Mouse (Mus musculus) kidney, embryonic 15.5 days (tissue): ENCODE results near the gene Kif26b. TPM values are rescaled to one million over a fixed set of nuclear protein-coding genes. Genes with fewer than 3 reads are reported as not detected.

Source experiments
- ATAC-seq: fragments of 200-750 bp; cut with Nextera tagmentation; replicated peaks from 2 replicates; pipeline ENCODE4 v1.8.0; 2017; ENCODE audit warnings: moderate TSS enrichment; ENCODE audit not compliant: low FRiP score
- H3K27ac ChIP-seq: fragments of 300-500 bp; sonication (generic); 2 replicates; pipeline ENCODE4 v1.5.1; 2015; ENCODE audit warnings: mild to moderate bottlenecking, inconsistent platforms
- H3K27me3 ChIP-seq: fragments of 300-500 bp; sonication (generic); 2 replicates; pipeline ENCODE4 v1.6.1; 2015; ENCODE audit warnings: inconsistent platforms
- H3K36me3 ChIP-seq: fragments of 300-500 bp; sonication (generic); 2 replicates; pipeline ENCODE4 v1.6.1; 2015; ENCODE audit warnings: inconsistent platforms
- H3K4me1 ChIP-seq: fragments of 300-500 bp; sonication (generic); 2 replicates; pipeline ENCODE4 v1.6.1; 2015; ENCODE audit warnings: inconsistent platforms
- H3K4me2 ChIP-seq: fragments of 300-500 bp; sonication (generic); 2 replicates; pipeline ENCODE4 v1.6.1; 2015; ENCODE audit warnings: moderate library complexity, mild to moderate bottlenecking, inconsistent platforms
- H3K4me3 ChIP-seq: fragments of 300-500 bp; sonication (generic); replicated peaks from 2 replicates; pipeline ENCODE4 v1.5.1; 2015; ENCODE audit warnings: mild to moderate bottlenecking, inconsistent platforms
- H3K9ac ChIP-seq: fragments of 300-500 bp; sonication (generic); 2 replicates; pipeline ENCODE4 v1.6.1; 2015; ENCODE audit warnings: mild to moderate bottlenecking, inconsistent platforms
- H3K9me3 ChIP-seq: fragments of 300-500 bp; sonication (generic); replicated peaks from 2 replicates; pipeline ENCODE4 v1.6.1; 2016; ENCODE audit warnings: inconsistent platforms
- WGBS: fragments of 180-500 bp; shearing (Covaris S2); methylation state at CpG from one replicate; pipeline ENCODE4 v1.1.7; 2015; ENCODE audit warnings: mixed read lengths; 5-methylcytosine and 5-hydroxymethylcytosine counted together
- polyA plus RNA-seq: library from polyadenylated mRNA; unstranded; fragments of >200 nt; fragmentation: Nextera tagmentation; extraction: Ambion mirVana; gene quantifications from 2 replicates; pipeline ENCODE4 v1.2.1, GENCODE M21; 2015

Kif26b gene
- polyA plus RNA-seq, 1 experiment from 2014 or later, result 13.2 TPM

DNA sequence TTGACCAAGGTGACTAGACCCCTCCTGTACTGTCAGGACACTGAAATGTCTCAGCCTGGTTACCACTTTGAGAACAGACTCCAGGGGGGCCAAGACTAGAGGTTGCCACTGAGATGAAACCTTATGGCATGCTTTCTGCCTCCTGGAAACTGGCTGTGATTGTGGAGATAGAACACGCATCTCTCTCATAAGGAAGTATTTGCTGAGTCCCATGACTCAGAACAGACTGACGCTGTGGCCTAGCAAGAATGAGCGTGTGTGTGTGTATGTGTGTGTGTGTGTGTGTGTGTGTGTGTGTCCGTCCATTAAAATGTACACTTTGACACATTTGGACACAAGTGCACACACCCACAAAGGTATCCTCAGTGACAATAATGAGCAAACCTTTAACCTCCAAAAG, 140.0 kb downstream of the Kif26b start:
- peak; percentile 60; the same call in 1 of the 2 replicates for ATAC-seq
- Histone ChIP-seq H3K4me1 (0 out of 2 replicates have a peak, but pooled peaks cover 6% of the 10 kb centered on the region), H3K4me3 (no peak overlapping the region), H3K4me2 (no peak overlapping the region), H3K27ac (peak overlapping the region; percentile 75), H3K27me3 (no peaks in the 10 kb centered on the region; the same call in 1 of the 2 replicates), H3K9ac (no peak overlapping the region), H3K9me3 (no peaks in the 10 kb centered on the region), H3K36me3 (no peaks in the 10 kb centered on the region)
- WGBS, result 73% methylated on average over 4 of the region's 4 CpGs

GRCm38 (mm10) chr1:178673051-178673450, 144.1 kb downstream of the Kif26b start:
- no peak for ATAC-seq
- Histone ChIP-seq H3K36me3 (no peaks in the 10 kb centered on the region), H3K9me3 (no peaks in the 10 kb centered on the region), H3K4me1 (peaks cover 27% of the 10 kb centered on the region), H3K4me2 (no peak overlapping the region), H3K27me3 (peaks cover 5% of the 10 kb centered on the region; the same call in 1 of the 2 replicates), H3K27ac (no peak overlapping the region), H3K4me3 (no peak overlapping the region), H3K9ac (no peak overlapping the region)
- 42% methylated on average over 7 of the region's 7 CpGs for WGBS

DNA sequence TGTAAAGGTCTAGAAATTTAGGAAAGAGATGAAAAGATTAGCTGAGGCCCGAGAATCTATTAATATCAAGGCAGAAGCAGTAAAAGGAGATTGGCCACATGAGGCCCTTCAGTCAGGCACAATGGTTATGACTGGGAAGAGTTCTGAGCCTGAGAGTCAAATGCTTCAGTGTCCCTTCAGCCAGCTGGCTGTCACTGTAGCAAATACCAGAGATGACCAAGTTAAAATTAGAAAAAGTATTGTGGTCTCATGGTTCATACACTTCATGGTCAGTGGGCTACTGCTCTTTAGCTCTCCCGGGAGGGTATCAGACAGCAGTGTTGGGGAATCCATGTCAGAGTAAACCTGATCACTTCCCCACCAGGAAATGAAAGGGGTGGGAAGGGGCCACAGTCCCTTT, 144.6 kb downstream of the Kif26b start:
- peaks cover 31% of the 10 kb centered on the region for H3K4me1 ChIP-seq

DNA sequence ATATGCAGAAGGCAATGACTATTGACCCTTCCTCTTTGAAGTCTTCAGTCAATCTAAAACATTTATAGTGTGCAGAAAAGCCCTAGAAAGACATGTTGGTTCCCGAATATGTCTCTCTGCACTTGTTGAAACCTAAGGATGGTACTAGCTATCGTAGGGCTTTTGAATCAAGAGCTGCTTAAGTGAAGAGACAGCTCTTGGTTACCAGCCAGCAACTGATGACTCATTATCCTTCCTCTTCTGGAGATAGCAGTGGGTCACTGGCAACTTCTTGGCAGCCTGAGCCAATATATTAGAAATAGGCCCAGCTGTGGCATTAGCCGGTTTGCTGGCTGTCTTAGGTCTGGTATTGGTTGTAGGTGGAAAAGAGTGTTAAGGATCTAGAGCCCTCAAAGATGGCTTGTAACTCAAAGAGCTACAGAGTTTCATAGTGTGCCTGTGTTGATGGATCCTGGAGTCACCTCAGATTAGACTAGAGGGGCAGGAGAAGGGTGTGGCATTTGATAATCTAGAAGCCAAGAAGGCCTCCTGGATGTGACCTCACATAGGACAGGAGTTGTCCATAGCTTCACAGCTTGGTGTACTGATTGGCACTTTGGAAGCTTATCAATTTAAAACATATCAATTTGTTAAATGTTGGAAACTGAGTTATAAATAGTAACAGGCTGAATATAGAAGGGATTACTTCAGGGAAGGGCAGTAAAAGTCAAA, 146.8 kb downstream of the Kif26b start:
- WGBS, result 80% methylated on average over 3 of the region's 3 CpGs
- no peaks in the 10 kb centered on the region for H3K9me3 ChIP-seq
- H3K36me3 ChIP-seq, result no peaks in the 10 kb centered on the region
- H3K27ac ChIP-seq, result no peak overlapping the region
- no peak for ATAC-seq
- H3K4me2 ChIP-seq, result no peak overlapping the region
- H3K27me3 ChIP-seq, result peaks cover 12% of the 10 kb centered on the region
- H3K4me1 ChIP-seq, result peaks cover 31% of the 10 kb centered on the region
- H3K4me3 ChIP-seq, result no peak overlapping the region
- H3K9ac ChIP-seq, result no peak overlapping the region

More for the DNA sequence above, 144.6 kb downstream of the Kif26b start:
- no peak for ATAC-seq
- 58% methylated on average over 2 of the region's 2 CpGs for WGBS
- H3K27me3 ChIP-seq, result peaks cover 5% of the 10 kb centered on the region; the same call in 1 of the 2 replicates
- H3K36me3 ChIP-seq, result no peaks in the 10 kb centered on the region
- no peak overlapping the region for H3K9ac ChIP-seq
- no peak overlapping the region for H3K4me3 ChIP-seq
- H3K4me2 ChIP-seq, result no peak overlapping the region
- no peaks in the 10 kb centered on the region for H3K9me3 ChIP-seq
- no peak overlapping the region for H3K27ac ChIP-seq

GRCm38 (mm10) chr1:178677160-178677559, 148.2 kb downstream of the Kif26b start:
- H3K9ac ChIP-seq, result no peak overlapping the region
- peaks cover 12% of the 10 kb centered on the region for H3K27me3 ChIP-seq
- H3K9me3 ChIP-seq, result no peaks in the 10 kb centered on the region
- peaks cover 31% of the 10 kb centered on the region for H3K4me1 ChIP-seq
- H3K4me2 ChIP-seq, result no peak overlapping the region
- peak overlapping the region; percentile 66 for H3K27ac ChIP-seq
- peak; percentile 92 for ATAC-seq
- 19% methylated on average over 12 of the region's 12 CpGs for WGBS
- no peak overlapping the region for H3K4me3 ChIP-seq
- H3K36me3 ChIP-seq, result no peaks in the 10 kb centered on the region

DNA sequence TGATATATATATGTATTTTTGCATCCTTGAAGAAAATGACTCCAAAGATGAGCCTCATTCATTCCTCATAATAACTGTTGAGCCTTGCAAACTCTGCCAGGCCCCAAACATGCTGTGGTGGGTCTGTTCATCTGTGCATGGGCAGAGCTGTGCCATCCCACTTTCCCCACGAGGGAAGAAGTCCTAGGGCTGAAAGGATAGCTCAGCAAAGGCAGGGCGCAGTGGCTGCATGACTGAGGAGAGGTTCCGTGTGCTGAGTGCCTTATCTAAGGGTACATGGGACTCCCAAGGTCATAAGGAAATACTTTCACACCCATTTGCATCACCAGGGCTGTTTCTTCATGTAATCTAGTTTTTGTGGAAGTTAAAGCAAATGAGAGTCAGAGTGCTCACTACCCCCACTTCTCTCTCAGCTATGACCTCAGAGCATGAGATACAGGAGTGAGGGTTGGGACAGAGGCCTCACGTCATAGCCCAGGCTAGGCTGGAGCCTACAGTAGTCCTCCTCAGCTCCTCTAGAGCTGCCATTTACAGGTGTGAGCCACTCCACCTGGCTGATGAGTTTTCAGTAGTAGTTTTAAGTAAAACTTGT, 148.8 kb downstream of the Kif26b start:
- Histone ChIP-seq H3K9me3 (no peaks in the 10 kb centered on the region), H3K27me3 (peaks cover 12% of the 10 kb centered on the region), H3K9ac (no peak overlapping the region), H3K27ac (peak overlapping the region; percentile 66), H3K4me2 (no peak overlapping the region), H3K4me3 (no peak overlapping the region), H3K4me1 (peaks cover 31% of the 10 kb centered on the region), H3K36me3 (no peaks in the 10 kb centered on the region)
- WGBS, result 46% methylated on average over 4 of the region's 4 CpGs
- ATAC-seq, result peak; percentile 57

DNA sequence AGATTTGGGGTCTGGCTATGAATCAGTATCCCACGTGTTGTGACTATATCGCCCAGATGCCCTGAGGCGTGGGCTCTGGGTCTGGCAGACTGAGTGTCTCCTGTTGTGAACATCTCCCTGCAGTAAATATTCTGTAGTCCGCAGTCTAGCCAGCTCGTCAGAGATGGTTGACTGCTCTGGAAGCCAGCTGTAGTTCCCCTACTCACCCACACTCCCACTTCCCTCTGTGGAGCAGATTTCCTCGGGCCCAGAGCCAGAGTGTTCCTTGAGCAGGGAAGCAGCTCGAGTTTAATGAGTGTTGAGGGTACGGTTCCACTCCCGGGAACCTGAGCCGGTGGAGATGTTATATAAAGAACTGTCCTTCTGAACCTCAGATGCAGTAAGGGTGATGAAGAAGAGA, 154.7 kb downstream of the Kif26b start:
- Histone ChIP-seq H3K9me3 (no peaks in the 10 kb centered on the region), H3K4me2 (0 out of 2 replicates have a peak overlapping the region, but pooled peaks have one; percentile 22), H3K27me3 (peaks cover 7% of the 10 kb centered on the region; the same call in 1 of the 2 replicates), H3K27ac (peak overlapping the region; percentile 73), H3K36me3 (peaks cover 3% of the 10 kb centered on the region; the same call in 1 of the 2 replicates), H3K4me1 (peaks cover 38% of the 10 kb centered on the region), H3K4me3 (no peak overlapping the region), H3K9ac (no peak overlapping the region)
- ATAC-seq, result peak; percentile 92
- WGBS, result 17% methylated on average over 10 of the region's 10 CpGs

- Histone ChIP-seq H3K4me3 (no peak overlapping the region), H3K4me1 (peaks cover 38% of the 10 kb centered on the region), H3K27me3 (no peaks in the 10 kb centered on the region), H3K36me3 (peaks cover 3% of the 10 kb centered on the region; the same call in 1 of the 2 replicates), H3K4me2 (no peak overlapping the region), H3K9ac (no peak overlapping the region), H3K27ac (peak overlapping the region; percentile 73), H3K9me3 (no peaks in the 10 kb centered on the region)
- ATAC-seq, result no peak
- WGBS, result 69% methylated on average over 8 of the region's 8 CpGs
These were observed 156.2 kb downstream of the Kif26b start for GRCm38 (mm10) chr1:178684991-178685680.

DNA sequence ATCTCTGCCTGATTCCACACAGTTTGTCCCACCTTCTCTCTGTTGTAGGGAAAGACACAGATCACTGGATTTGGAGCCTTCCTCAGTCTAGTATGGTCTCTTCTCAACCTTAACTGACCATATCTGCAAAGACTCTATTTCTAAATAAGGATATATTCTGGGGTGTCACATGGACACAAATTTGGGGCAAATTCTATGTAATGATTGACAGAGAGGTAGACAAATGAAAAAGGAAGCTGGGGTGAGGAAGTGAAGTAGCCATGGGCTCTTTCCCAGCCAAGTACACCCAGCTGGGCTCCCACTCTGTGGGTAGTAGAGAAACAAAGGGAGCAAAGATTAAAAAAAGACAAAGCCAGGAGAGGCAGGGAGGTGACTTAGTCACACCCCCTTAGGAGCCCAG, 158.0 kb downstream of the Kif26b start:
- H3K9me3 ChIP-seq, result no peaks in the 10 kb centered on the region
- peaks cover 38% of the 10 kb centered on the region for H3K4me1 ChIP-seq
- peaks cover 3% of the 10 kb centered on the region; the same call in 1 of the 2 replicates for H3K36me3 ChIP-seq
- no peak overlapping the region for H3K27ac ChIP-seq
- H3K27me3 ChIP-seq, result no peaks in the 10 kb centered on the region
- H3K4me2 ChIP-seq, result no peak overlapping the region
- no peak for ATAC-seq
- no peak overlapping the region for H3K9ac ChIP-seq
- H3K4me3 ChIP-seq, result no peak overlapping the region

- Histone ChIP-seq H3K4me3 (no peak overlapping the region), H3K9me3 (no peaks in the 10 kb centered on the region), H3K36me3 (peaks cover 3% of the 10 kb centered on the region; the same call in 1 of the 2 replicates), H3K27ac (no peak overlapping the region), H3K9ac (no peak overlapping the region), H3K4me1 (peaks cover 20% of the 10 kb centered on the region), H3K27me3 (no peaks in the 10 kb centered on the region), H3K4me2 (no peak overlapping the region)
- whole genome bisulfite sequencing, result 63% methylated on average over 4 of the region's 4 CpGs
- no peak for ATAC-seq
These were observed 160.6 kb downstream of the Kif26b start for GRCm38 (mm10) chr1:178689512-178689911.

DNA sequence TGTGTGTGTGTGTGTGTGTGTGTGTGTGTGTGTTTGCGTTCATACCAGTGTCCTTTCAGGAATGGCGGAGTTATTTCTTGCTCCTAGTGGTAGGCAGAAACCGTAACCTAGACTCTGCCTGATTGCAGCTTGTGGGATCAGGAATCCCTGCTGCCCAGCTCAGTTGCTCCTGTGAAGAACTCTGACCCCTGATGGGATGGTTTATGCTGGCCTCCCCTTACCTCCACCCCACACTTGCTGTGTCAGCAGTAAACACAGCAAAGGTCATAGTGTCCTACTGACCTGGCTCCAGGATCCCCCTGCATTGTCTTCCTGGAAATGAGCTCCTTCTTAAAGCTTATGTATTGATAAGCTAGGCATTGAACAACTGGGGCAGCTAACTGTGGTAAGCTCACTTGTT, 162.8 kb downstream of the Kif26b start:
- no peak overlapping the region for H3K4me2 ChIP-seq
- no peak overlapping the region for H3K27ac ChIP-seq
- 77% methylated on average over 3 of the region's 3 CpGs for WGBS
- no peaks in the 10 kb centered on the region for H3K27me3 ChIP-seq
- ATAC-seq, result no peak
- H3K36me3 ChIP-seq, result no peaks in the 10 kb centered on the region
- H3K9ac ChIP-seq, result no peak overlapping the region
- H3K4me3 ChIP-seq, result no peak overlapping the region
- no peaks in the 10 kb centered on the region for H3K9me3 ChIP-seq
- H3K4me1 ChIP-seq, result peaks cover 6% of the 10 kb centered on the region

- Histone ChIP-seq H3K9ac (no peak overlapping the region), H3K4me1 (0 out of 2 replicates have a peak, but pooled peaks cover 3% of the 10 kb centered on the region), H3K27ac (no peak overlapping the region), H3K4me2 (no peak overlapping the region), H3K36me3 (no peaks in the 10 kb centered on the region), H3K4me3 (no peak overlapping the region), H3K9me3 (no peaks in the 10 kb centered on the region), H3K27me3 (no peaks in the 10 kb centered on the region)
- 50% methylated on average over 4 of the region's 4 CpGs for WGBS
- no peak for ATAC-seq
These were observed 171.2 kb downstream of the Kif26b start for GRCm38 (mm10) chr1:178700102-178700501.
